ENCODE assay signal across 8 mouse cellular contexts in genomic region chr7:125444464-125445401, GRCm38 (mm10). TPM values are rescaled to one million over a fixed set of nuclear protein-coding genes. Genes with fewer than 3 reads are reported as not detected.
DNase-seq lines count a peak whose midpoint lies in the region; ATAC-seq and TF ChIP-seq lines count a peak whose summit lies in the region.

Gene Kdm8 (plus strand): TSS chr7:125444676.

- TF ChIP-seq CTCF in gastrocnemius, adult 2 months (IDR thresholded peaks at IDR 0.05), result no peak
- no peak for TF ChIP-seq CTCF in hindbrain, postnatal 0 days (IDR thresholded peaks at IDR 0.05; ENCODE audit: low read depth)
- no peak for TF ChIP-seq CTCF in left cerebral cortex, adult 2 months (IDR thresholded peaks at IDR 0.05)

- WGBS in hindbrain, postnatal 0 days, result 1% methylated on average over 61 of the region's 61 CpGs

- intact Hi-C loops in gastrocnemius, adult 2 months (cut with DNase I), result no loop called here
- intact Hi-C loops in left cerebral cortex, adult 2 months (cut with DNase I), result no loop called here

- H3K4me2 ChIP-seq in hindbrain, postnatal 0 days (ENCODE audit: low read depth, low read length), result peak within 1 kb of the TSS; percentile 87

- peak within 1 kb of the TSS; percentile 78 for H3K4me3 ChIP-seq in gastrocnemius, adult 2 months
- H3K4me3 ChIP-seq in hindbrain, postnatal 0 days (ENCODE audit: low read length), result peak within 1 kb of the TSS; percentile 51
- peak within 1 kb of the TSS; percentile 56 for H3K4me3 ChIP-seq in left cerebral cortex, adult 2 months

- H3K36me3 ChIP-seq in hindbrain, postnatal 0 days (ENCODE audit: insufficient read depth, low read length), result no peaks in the 10 kb centered on the region

- H3K27me3 ChIP-seq in hindbrain, postnatal 0 days (ENCODE audit: insufficient read depth, low read length), result no peaks in the 10 kb centered on the region

- DNase-seq in ZHBTc4 (ENCODE audit: low read depth, low spot score), result peak; percentile 97
- peak; percentile 96 for DNase-seq in gastrocnemius, adult 2 months
- peak; percentile 97 for DNase-seq in hindbrain, postnatal 0 days (ENCODE audit: low spot score)
- peak; percentile 88 to 90 for DNase-seq in left cerebral cortex, adult 2 months (ENCODE audit: extremely low spot score in 1 of 2, low spot score in 2 of 2)
- peak; percentile 92 to 94 for DNase-seq in right cerebral cortex, adult 2 months (ENCODE audit: low spot score in 2 of 2)
- DNase-seq in urinary bladder, postnatal 14 days (ENCODE audit: low spot score), result peak; percentile 94

- peak; percentile 92 for ATAC-seq in common myeloid progenitor, adult 5-6 weeks (replicated peaks; ENCODE audit: low read depth, poor library complexity, severe bottlenecking)
- peak; percentile 97 for ATAC-seq in hindbrain, postnatal 0 days
- ATAC-seq in megakaryocyte, adult 5-6 weeks (ENCODE audit: poor library complexity, severe bottlenecking), result peak; percentile 92

- 0 out of 2 replicates have a peak, but pooled peaks cover 4% of the 10 kb centered on the region for H3K4me1 ChIP-seq in hindbrain, postnatal 0 days (ENCODE audit: insufficient read depth, low read length)

- no peaks in the 10 kb centered on the region for H3K9me3 ChIP-seq in hindbrain, postnatal 0 days (ENCODE audit: low read length)

- H3K27ac ChIP-seq in gastrocnemius, adult 2 months, result peak within 1 kb of the TSS; percentile 95
- H3K27ac ChIP-seq in hindbrain, postnatal 0 days, result peak within 1 kb of the TSS; percentile 97
- peak within 1 kb of the TSS; percentile 99 for H3K27ac ChIP-seq in left cerebral cortex, adult 2 months

- H3K9ac ChIP-seq in hindbrain, postnatal 0 days (replicated peaks; ENCODE audit: low read length), result peak within 1 kb of the TSS; percentile 63

RNA-seq across cellular contexts. Expression of gene Kdm8, which starts in this region (rescaled TPM):
- 6.1 and 6.9 TPM in 2 replicates for total RNA-seq in common myeloid progenitor, adult 5-6 weeks (2017)
- 1 to 10 TPM; 7.1 to 7.5 TPM for total RNA-seq in gastrocnemius, adult 2 months (2021)
- 7.2 and 7.5 TPM in 2 replicates for total RNA-seq in hindbrain, postnatal 0 days (2014; rRNA removed)
- 4.1 and 5.0 TPM in 2 replicates for polyA plus RNA-seq in hindbrain, postnatal 0 days (2015; fragmentation: Nextera tagmentation; extraction: Ambion mirVana)
- total RNA-seq in left cerebral cortex, adult 2 months (2021), result 1 to 10 TPM; 4.2 to 4.7 TPM
- total RNA-seq in megakaryocyte, adult 5-6 weeks (2015), result 2.0 and 2.9 TPM in 2 replicates
- 2.8 and 6.5 TPM in 2 replicates for total RNA-seq in megakaryocyte, adult 5-6 weeks (2017)

Comparison
In these comparisons a context has a peak if more than half of its experiments do, and no peak if none do; other contexts are left out.
1. Peak in every context shown above with its lines: DNase-seq, ATAC-seq, H3K4me3 ChIP-seq and H3K27ac ChIP-seq.